Mouse (Mus musculus): Measurements from ENCODE around the gene Nuak1. TPM values are rescaled to one million over a fixed set of nuclear protein-coding genes. Genes with fewer than 3 reads are reported as not detected.

Nuak1 gene
- polyA plus RNA-seq, 1 experiment from 2014 or later = 1.5 TPM

GRCm38 (mm10) chr10:84481327-84481671 is 40.9 kb upstream of the Nuak1 start:
- ATAC-seq (ENCODE audit: insufficient read depth) (peak; percentile 57), DNase-seq (peak; percentile 71)
- H3K4me2 ChIP-seq = no peak overlapping the region
- H3K9ac ChIP-seq = no peak overlapping the region
- peaks cover 7% of the 10 kb centered on the region for H3K4me1 ChIP-seq (ENCODE audit: insufficient read depth)
- no peaks in the 10 kb centered on the region for H3K36me3 ChIP-seq (ENCODE audit: insufficient read depth)
- no peak for TF ChIP-seq CTCF (IDR thresholded peaks at IDR 0.05; ENCODE audit: low read depth)
- no peaks in the 10 kb centered on the region for H3K27me3 ChIP-seq (ENCODE audit: insufficient read depth, low read length)
- H3K4me3 ChIP-seq (ENCODE audit: low read depth, low read length) = no peak overlapping the region
- peak overlapping the region; percentile 58; the same call in 1 of the 2 replicates for H3K27ac ChIP-seq (ENCODE audit: low read depth)
- H3K9me3 ChIP-seq (ENCODE audit: low read depth, low read length) = no peaks in the 10 kb centered on the region
- WGBS = 37% methylated on average over 5 of the region's 5 CpGs

DNA sequence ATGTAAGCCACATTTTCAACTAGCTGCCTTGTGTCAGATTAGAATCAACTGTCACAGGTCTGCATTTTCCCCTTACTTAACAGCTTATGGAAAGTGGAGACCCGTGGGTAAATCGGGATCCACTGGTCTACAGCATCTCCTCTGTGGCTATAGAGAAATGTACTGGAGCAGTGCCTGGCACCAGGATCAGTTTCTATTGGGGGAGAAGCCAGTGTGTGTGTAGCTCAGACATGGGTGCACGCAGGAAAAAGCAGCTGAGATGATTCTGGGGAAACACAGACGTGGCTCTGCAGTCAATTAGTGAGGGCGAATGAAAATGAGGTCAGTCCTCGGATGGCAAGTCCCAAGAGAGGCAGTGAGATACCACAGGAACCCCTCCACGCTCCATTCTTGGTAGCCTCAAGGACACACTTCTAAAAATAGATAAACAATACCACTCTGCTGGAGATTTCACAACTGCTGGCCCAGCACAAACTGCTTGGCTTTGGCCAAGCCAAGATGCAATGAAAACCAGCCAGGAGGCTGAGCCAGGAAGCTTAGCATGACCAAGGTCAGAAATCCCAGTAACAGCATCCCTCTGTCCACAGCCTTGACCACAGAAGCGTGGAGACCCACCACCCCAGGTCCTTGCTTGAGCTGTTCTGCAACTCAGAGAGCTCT is 40.4 kb upstream of the Nuak1 start:
- Histone ChIP-seq H3K4me3 (ENCODE audit: low read depth, low read length) (no peak overlapping the region), H3K27me3 (ENCODE audit: insufficient read depth, low read length) (no peaks in the 10 kb centered on the region), H3K9me3 (ENCODE audit: low read depth, low read length) (no peaks in the 10 kb centered on the region), H3K4me2 (no peak overlapping the region), H3K9ac (no peak overlapping the region), H3K27ac (ENCODE audit: low read depth) (peak overlapping the region; percentile 58), H3K36me3 (ENCODE audit: insufficient read depth) (no peaks in the 10 kb centered on the region), H3K4me1 (ENCODE audit: insufficient read depth) (peaks cover 9% of the 10 kb centered on the region)
- WGBS = 48% methylated on average over 8 of the region's 8 CpGs
- ATAC-seq (ENCODE audit: insufficient read depth) (peak; percentile 21; the same call in 1 of the 2 replicates), DNase-seq (peak; percentile 70)
- no peak for TF ChIP-seq CTCF (IDR thresholded peaks at IDR 0.05; ENCODE audit: low read depth)

DNA sequence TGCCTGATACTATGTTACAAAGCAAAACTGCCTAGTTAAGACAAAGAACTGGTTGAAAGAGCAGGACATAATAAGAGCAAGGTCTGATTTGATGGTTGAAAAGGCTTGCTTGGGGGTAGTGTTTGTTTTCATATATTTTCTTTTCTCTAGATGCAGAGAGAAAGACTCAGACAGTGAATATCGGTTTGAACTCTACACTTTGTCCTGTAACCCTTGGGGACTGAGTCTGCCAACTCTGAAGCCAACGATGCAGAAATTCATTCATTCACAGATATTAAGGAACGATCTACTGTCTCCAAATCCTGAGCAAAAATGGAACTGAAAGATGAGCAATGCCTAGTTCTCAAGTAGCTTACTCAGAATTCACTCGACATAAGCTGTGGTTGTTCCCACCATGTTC is 39.7 kb upstream of the Nuak1 start:
- no peaks in the 10 kb centered on the region for H3K36me3 ChIP-seq (ENCODE audit: insufficient read depth)
- no peak for ATAC-seq (ENCODE audit: insufficient read depth)
- no peak for DNase-seq
- H3K4me1 ChIP-seq (ENCODE audit: insufficient read depth) = peaks cover 9% of the 10 kb centered on the region
- H3K27me3 ChIP-seq (ENCODE audit: insufficient read depth, low read length) = no peaks in the 10 kb centered on the region
- TF ChIP-seq CTCF (IDR thresholded peaks at IDR 0.05; ENCODE audit: low read depth) = no peak
- H3K4me2 ChIP-seq = no peak overlapping the region
- WGBS = 83% methylated on average over 4 of the region's 4 CpGs
- no peaks in the 10 kb centered on the region for H3K9me3 ChIP-seq (ENCODE audit: low read depth, low read length)
- H3K27ac ChIP-seq (ENCODE audit: low read depth) = no peak overlapping the region
- no peak overlapping the region for H3K4me3 ChIP-seq (ENCODE audit: low read depth, low read length)
- no peak overlapping the region for H3K9ac ChIP-seq

DNA sequence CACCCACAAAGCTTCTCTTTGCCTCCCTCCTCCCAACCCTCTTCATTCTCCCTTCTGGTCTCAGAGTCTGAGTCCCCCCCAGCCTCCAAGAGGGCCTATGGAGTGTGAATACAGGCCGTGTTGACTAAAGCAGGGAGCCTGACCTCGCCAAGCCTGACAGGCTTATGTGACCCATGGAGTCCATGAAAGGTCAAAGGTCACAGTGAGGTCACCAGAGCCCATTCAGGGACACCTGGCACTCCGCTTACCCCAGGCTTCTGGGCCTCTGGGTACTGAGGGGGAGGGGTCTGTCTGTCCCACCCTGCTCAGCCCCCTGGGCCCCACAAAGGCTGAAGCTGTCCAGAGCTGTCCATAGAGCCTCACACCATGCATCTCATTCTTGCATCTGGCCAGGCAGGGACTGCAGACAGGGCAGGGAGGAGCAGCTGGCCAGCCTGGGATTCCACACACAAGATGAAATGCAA is 37.2 kb upstream of the Nuak1 start:
- H3K9ac ChIP-seq = no peak overlapping the region
- peak; percentile 39 for DNase-seq

DNA sequence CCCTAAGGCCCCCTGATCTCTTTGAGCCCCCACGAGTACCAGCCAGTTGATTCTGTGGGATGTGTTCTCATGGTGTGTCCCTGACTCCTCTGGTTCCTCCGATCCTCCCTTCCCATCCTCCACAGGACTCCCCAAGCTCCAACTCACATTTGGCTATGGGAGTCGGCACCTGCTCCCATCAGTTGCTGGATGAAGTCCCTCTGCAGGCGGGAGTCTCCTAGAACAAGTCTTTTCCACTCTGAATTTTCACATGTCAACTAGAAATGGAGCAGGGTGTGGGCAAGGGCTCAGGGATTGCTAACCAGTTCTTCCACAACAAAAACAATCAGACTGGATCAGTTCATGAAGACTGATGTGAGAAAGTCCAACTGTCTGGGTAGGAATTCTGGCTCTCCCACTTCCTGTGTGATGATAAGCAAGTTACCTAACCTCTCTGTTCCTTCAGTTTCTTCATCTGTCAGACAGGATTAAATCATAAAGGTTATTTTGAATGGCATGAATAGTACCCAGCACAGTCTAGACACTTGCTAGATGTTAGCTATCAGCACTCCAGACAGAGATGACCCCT is 36.7 kb upstream of the Nuak1 start:
- ATAC-seq (ENCODE audit: insufficient read depth) (no peak; the same call in 1 of the 2 replicates), DNase-seq (no peak)
- no peak overlapping the region for H3K4me3 ChIP-seq (ENCODE audit: low read depth, low read length)
- no peak overlapping the region for H3K4me2 ChIP-seq
- peaks cover 9% of the 10 kb centered on the region for H3K4me1 ChIP-seq (ENCODE audit: insufficient read depth)
- no peaks in the 10 kb centered on the region for H3K36me3 ChIP-seq (ENCODE audit: insufficient read depth)
- H3K27ac ChIP-seq (ENCODE audit: low read depth) = no peak overlapping the region
- 46% methylated on average over 4 of the region's 4 CpGs for WGBS
- TF ChIP-seq CTCF (IDR thresholded peaks at IDR 0.05; ENCODE audit: low read depth) = no peak
- no peaks in the 10 kb centered on the region for H3K27me3 ChIP-seq (ENCODE audit: insufficient read depth, low read length)
- H3K9me3 ChIP-seq (ENCODE audit: low read depth, low read length) = no peaks in the 10 kb centered on the region
- no peak overlapping the region for H3K9ac ChIP-seq

More for the DNA sequence above, 37.2 kb upstream of the Nuak1 start:
- ATAC-seq (ENCODE audit: insufficient read depth) = peak; percentile 80
- Histone ChIP-seq H3K27me3 (ENCODE audit: insufficient read depth, low read length) (no peaks in the 10 kb centered on the region), H3K36me3 (ENCODE audit: insufficient read depth) (no peaks in the 10 kb centered on the region), H3K4me2 (no peak overlapping the region), H3K4me1 (ENCODE audit: insufficient read depth) (peaks cover 9% of the 10 kb centered on the region), H3K27ac (ENCODE audit: low read depth) (no peak overlapping the region), H3K4me3 (ENCODE audit: low read depth, low read length) (no peak overlapping the region), H3K9me3 (ENCODE audit: low read depth, low read length) (no peaks in the 10 kb centered on the region)
- TF ChIP-seq CTCF (IDR thresholded peaks at IDR 0.05; ENCODE audit: low read depth) = no peak
- WGBS = 14% methylated on average over 3 of the region's 3 CpGs

DNA sequence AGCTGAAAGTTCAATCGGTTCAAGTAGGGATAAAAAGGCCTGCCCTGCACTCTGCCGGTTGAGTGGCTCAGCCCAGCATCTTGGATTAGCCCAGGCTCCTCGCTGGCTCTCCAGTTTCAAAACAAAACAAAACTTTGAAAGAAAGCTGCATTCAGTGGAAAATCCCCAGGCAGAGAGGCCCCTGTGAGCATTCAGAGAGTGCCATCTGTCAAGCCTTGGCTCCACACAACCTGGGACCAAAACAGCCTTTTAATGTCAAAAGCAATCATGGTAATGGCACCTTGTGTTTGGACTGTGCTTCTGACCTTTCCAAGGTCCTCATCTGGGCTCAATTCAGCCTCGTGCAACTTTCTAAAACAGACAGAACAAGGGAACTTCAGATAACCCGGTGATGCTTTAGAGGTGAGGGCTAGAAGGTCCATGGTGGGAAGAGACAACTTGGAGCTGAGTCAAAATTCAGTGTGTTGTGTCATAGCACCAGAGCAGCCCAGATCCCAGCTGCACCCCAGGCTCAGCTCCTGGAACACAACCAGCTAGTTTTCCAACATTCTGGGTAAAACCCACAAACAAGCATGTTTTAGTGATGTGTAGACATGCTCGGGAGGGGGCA is 27.3 kb upstream of the Nuak1 start:
- DNase-seq (no peak), ATAC-seq (ENCODE audit: insufficient read depth) (no peak)
- H3K36me3 ChIP-seq (ENCODE audit: insufficient read depth) = no peaks in the 10 kb centered on the region
- TF ChIP-seq CTCF (IDR thresholded peaks at IDR 0.05; ENCODE audit: low read depth) = no peak
- H3K9ac ChIP-seq = no peak overlapping the region
- H3K9me3 ChIP-seq (ENCODE audit: low read depth, low read length) = no peaks in the 10 kb centered on the region
- H3K27me3 ChIP-seq (ENCODE audit: insufficient read depth, low read length) = no peaks in the 10 kb centered on the region
- H3K4me2 ChIP-seq = no peak overlapping the region
- H3K27ac ChIP-seq (ENCODE audit: low read depth) = no peak overlapping the region
- no peaks in the 10 kb centered on the region for H3K4me1 ChIP-seq (ENCODE audit: insufficient read depth)
- no peak overlapping the region for H3K4me3 ChIP-seq (ENCODE audit: low read depth, low read length)
- WGBS = 31% methylated on average over 6 of the region's 6 CpGs

GRCm38 (mm10) chr10:84465511-84465910 is 25.1 kb upstream of the Nuak1 start:
- H3K27me3 ChIP-seq (ENCODE audit: insufficient read depth, low read length) = no peaks in the 10 kb centered on the region
- no peak for DNase-seq
- H3K36me3 ChIP-seq (ENCODE audit: insufficient read depth) = no peaks in the 10 kb centered on the region
- H3K4me1 ChIP-seq (ENCODE audit: insufficient read depth) = no peaks in the 10 kb centered on the region
- H3K27ac ChIP-seq (ENCODE audit: low read depth) = no peak overlapping the region
- no peak overlapping the region for H3K9ac ChIP-seq
- no peak for TF ChIP-seq CTCF (IDR thresholded peaks at IDR 0.05; ENCODE audit: low read depth)
- 59% methylated on average over 4 of the region's 4 CpGs for WGBS
- no peak overlapping the region for H3K4me3 ChIP-seq (ENCODE audit: low read depth, low read length)
- H3K9me3 ChIP-seq (ENCODE audit: low read depth, low read length) = no peaks in the 10 kb centered on the region
- ATAC-seq (ENCODE audit: insufficient read depth) = no peak
- H3K4me2 ChIP-seq = no peak overlapping the region

Measured in lung, embryonic 14.5 days (tissue).